Mouse (Mus musculus): ENCODE measurements around the gene Etnk2.

DNA sequence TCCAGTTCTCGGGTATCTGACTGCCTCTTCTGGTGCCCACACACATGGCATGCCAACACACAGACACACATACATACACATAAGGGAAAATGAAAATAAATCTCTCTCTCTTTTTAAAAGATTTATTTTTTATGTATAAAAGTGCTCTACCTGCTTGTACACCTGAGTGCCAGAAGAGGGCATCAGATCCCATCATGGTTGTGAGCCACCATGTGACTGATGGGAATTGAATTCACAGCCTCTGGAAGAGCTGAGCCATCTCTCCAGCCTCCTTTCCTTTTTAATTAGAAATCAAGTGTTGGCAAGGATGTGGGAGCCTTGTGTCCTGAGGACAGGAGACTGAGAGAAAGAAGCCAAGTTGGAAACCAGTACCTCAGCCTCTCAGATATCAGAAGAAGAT is 46.2 kb upstream of the Etnk2 start:
- no peak for TF ChIP-seq CTCF (IDR thresholded peaks at IDR 0.05; ENCODE audit: control insufficient read depth, insufficient read depth, insufficient replicate concordance, low read depth, low read length)
- no peak for TF ChIP-seq POLR2A (IDR thresholded peaks at IDR 0.05; ENCODE audit: control insufficient read depth, low read depth, low read length)
